Comparison of ENCODE assay signal across 8 mouse cellular contexts in the genomic region with DNA sequence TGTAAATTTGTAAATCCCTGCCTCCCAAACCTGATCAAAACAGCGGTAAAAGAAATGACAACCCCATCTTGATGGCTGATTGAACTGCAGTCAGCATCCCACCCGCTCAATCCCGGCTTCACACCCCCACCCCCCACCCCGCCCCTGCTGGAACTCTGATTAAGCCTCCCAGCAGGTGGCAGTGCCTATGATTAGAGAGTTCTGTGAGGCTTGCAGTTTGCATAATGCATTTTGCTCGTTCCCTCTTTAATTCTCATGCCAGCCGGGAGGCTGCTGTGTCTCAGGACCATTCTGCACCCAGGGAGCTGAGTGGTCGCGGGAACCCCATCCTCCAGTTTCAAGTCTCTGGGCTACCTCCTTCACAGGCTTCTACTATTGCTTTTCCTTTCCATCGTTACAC. TPM values are rescaled to one million over a fixed set of nuclear protein-coding genes. Genes with fewer than 3 reads are reported as not detected.
DNase-seq lines count a peak whose midpoint lies in the region; ATAC-seq lines count a peak whose summit lies in the region.

No protein-coding gene starts in this region.

- H3K4me2 ChIP-seq in heart, embryonic 13.5 days = peak overlapping the region; percentile 59
- peak overlapping the region; percentile 38 for H3K4me2 ChIP-seq in midbrain, embryonic 12.5 days (replicated peaks)

- ATAC-seq in heart, embryonic 13.5 days (ENCODE audit: extremely low read depth, insufficient number of reproducible peaks, low FRiP score, low TSS enrichment) = no peak
- peak; percentile 62; the same call in 1 of the 2 replicates for ATAC-seq in midbrain, embryonic 12.5 days (ENCODE audit: low FRiP score, low read depth)

- H3K4me1 ChIP-seq in heart, embryonic 13.5 days = peaks cover 17% of the 10 kb centered on the region
- H3K4me1 ChIP-seq in midbrain, embryonic 12.5 days = peaks cover 16% of the 10 kb centered on the region

- peak overlapping the region; percentile 20; the same call in 1 of the 2 replicates for H3K4me3 ChIP-seq in heart, embryonic 13.5 days
- no peak overlapping the region for H3K4me3 ChIP-seq in midbrain, embryonic 12.5 days

- H3K36me3 ChIP-seq in heart, embryonic 13.5 days = no peaks in the 10 kb centered on the region
- H3K36me3 ChIP-seq in midbrain, embryonic 12.5 days = no peaks in the 10 kb centered on the region

- H3K27me3 ChIP-seq in heart, embryonic 13.5 days (replicated peaks) = no peaks in the 10 kb centered on the region
- H3K27me3 ChIP-seq in midbrain, embryonic 12.5 days = no peaks in the 10 kb centered on the region

- 3% methylated on average over 9 of the region's 9 CpGs for whole genome bisulfite sequencing in heart, embryonic 13.5 days
- WGBS in midbrain, embryonic 12.5 days = under 1% methylated on average over 9 of the region's 9 CpGs

- peak; percentile 30 for DNase-seq in ES-CJ7 (ENCODE audit: low read depth, low spot score)
- peak; percentile 85 for DNase-seq in brain, adult 2 months (ENCODE audit: low read depth, low spot score)
- DNase-seq in layer of hippocampus, adult 8-10 months (ENCODE audit: low spot score in 2 of 2) = peak; percentile 31 to 36
- no peak for DNase-seq in adipocyte (ENCODE audit: low spot score)
- DNase-seq in testis, postnatal 10 days (ENCODE audit: low spot score) = no peak
- DNase-seq in ovary, postnatal 36 days (ENCODE audit: low spot score) = no peak

- no peak overlapping the region for H3K27ac ChIP-seq in heart, embryonic 13.5 days (replicated peaks)
- no peak overlapping the region for H3K27ac ChIP-seq in midbrain, embryonic 12.5 days (replicated peaks)

- H3K9ac ChIP-seq in heart, embryonic 13.5 days = peak overlapping the region; percentile 55; the same call in 1 of the 2 replicates
- no peak overlapping the region for H3K9ac ChIP-seq in midbrain, embryonic 12.5 days (replicated peaks)

- H3K9me3 ChIP-seq in heart, embryonic 13.5 days = no peaks in the 10 kb centered on the region
- H3K9me3 ChIP-seq in midbrain, embryonic 12.5 days = peaks cover 10% of the 10 kb centered on the region

RNA-seq across cellular contexts. Expression of gene Kbtbd12, which starts 2.2 kb away (rescaled TPM):
- polyA plus RNA-seq in heart, embryonic 13.5 days (2015; fragmentation: Nextera tagmentation; extraction: Ambion mirVana) = 16.6 and 20.4 TPM in 2 replicates
- total RNA-seq in layer of hippocampus, adult 8-10 months (2022) = under 1 TPM in 3 of 4 experiments, not detected in 1; 0.21 to 0.36 (median 0.25) TPM
- not detected in 2 replicates for polyA plus RNA-seq in midbrain, embryonic 12.5 days (2016; fragmentation: Nextera tagmentation; extraction: Ambion mirVana)

Comparison
In these comparisons a context has a peak if more than half of its experiments do, and no peak if none do; other contexts are left out.
1. DNase-seq: peak in ES-CJ7 (single experiment), brain, adult 2 months (single experiment) and layer of hippocampus, adult 8-10 months (2 of 2); none in adipocyte (single experiment), testis, postnatal 10 days (single experiment) and ovary, postnatal 36 days (single experiment).
2. RNA of gene Kbtbd12, which starts 2.2 kb away (polyA plus RNA-seq): 16.6 to 20.4 TPM in heart, embryonic 13.5 days; not detected in midbrain, embryonic 12.5 days; every median in the first group is over 10 times any median in the second.